Mouse (Mus musculus): ENCODE measurements at regions not wholly inside any gene's neighbourhood (a gene's known extent, or its start where the extent isn't known, plus 50 kb on each side); places are given as distances from the start of the nearest gene placed in this dataset.

- TF ChIP-seq CTCF (IDR thresholded peaks at IDR 0.05; ENCODE audit: low read depth, low read length) (no peak), POLR2A (IDR thresholded peaks at IDR 0.05; ENCODE audit: borderline replicate concordance, low read depth, low read length) (no peak)
These were observed 88.4 kb downstream of the Sox9 start for GRCm38 (mm10) chr11:112870201-112871035.

Measured in bone marrow macrophage, adult 2 months (primary cell).